Mouse (Mus musculus): Measurements from ENCODE around the gene Pin4.

- TF ChIP-seq CTCF (IDR thresholded peaks at IDR 0.05; ENCODE audit: low read depth, low read length) (no peak), POLR2A (IDR thresholded peaks at IDR 0.05; ENCODE audit: insufficient read depth, low read length) (no peak)
These were observed 41.3 kb downstream of the Pin4 start for GRCm38 (mm10) chrX:102160528-102160927.

Measured in ES-Bruce4 (cell line).